Mouse (Mus musculus): ENCODE results near the gene Marveld2. TPM values are rescaled to one million over a fixed set of nuclear protein-coding genes. Genes with fewer than 3 reads are reported as not detected.
A peak's percentile ranks its signal among the peaks of the same experiment; 100 is the strongest.

Gene Marveld2
- polyA plus RNA-seq, 1 experiment: 11.4 TPM

GRCm38 (mm10) chr13:100552009-100552368, 64.8 kb downstream of the Marveld2 start:
- Histone ChIP-seq H3K4me3 (replicated peaks; ENCODE audit: extremely low read depth, low read depth, low read length) (peak overlapping the region; percentile 65), H3K4me1 (ENCODE audit: control insufficient read depth, insufficient read depth, low read length) (peaks cover 5% of the 10 kb centered on the region; the same call in 1 of the 2 replicates)
- TF ChIP-seq CTCF (IDR thresholded peaks at IDR 0.05; ENCODE audit: insufficient read depth, low read length) (no peak), POLR2A (IDR thresholded peaks at IDR 0.05; ENCODE audit: borderline replicate concordance, extremely low read depth, low read depth, low read length) (no peak)
- DNase-seq: peak; percentile 40
- WGBS: under 1% methylated on average over 35 of the region's 35 CpGs

- no peak; the same call in 1 of the 2 replicates for TF ChIP-seq POLR2A (IDR thresholded peaks at IDR 0.05; ENCODE audit: borderline replicate concordance, extremely low read depth, low read depth, low read length)
- TF ChIP-seq CTCF (IDR thresholded peaks at IDR 0.05; ENCODE audit: insufficient read depth, low read length): no peak
- WGBS: 1% methylated on average over 41 of the region's 41 CpGs
- peak; percentile 67 for DNase-seq
- H3K4me3 ChIP-seq (replicated peaks; ENCODE audit: extremely low read depth, low read depth, low read length): peak overlapping the region; percentile 65
- peaks cover 5% of the 10 kb centered on the region; the same call in 1 of the 2 replicates for H3K4me1 ChIP-seq (ENCODE audit: control insufficient read depth, insufficient read depth, low read length)
Measured at GRCm38 (mm10) chr13:100551371-100552008, 65.3 kb downstream of the Marveld2 start.

GRCm38 (mm10) chr13:100547269-100547668, 69.5 kb downstream of the Marveld2 start:
- 71% methylated on average over 5 of the region's 5 CpGs for WGBS
- no peak for TF ChIP-seq POLR2A (IDR thresholded peaks at IDR 0.05; ENCODE audit: borderline replicate concordance, extremely low read depth, low read depth, low read length)
- Histone ChIP-seq H3K4me1 (ENCODE audit: control insufficient read depth, insufficient read depth, low read length) (peaks cover 5% of the 10 kb centered on the region; the same call in 1 of the 2 replicates), H3K4me3 (replicated peaks; ENCODE audit: extremely low read depth, low read depth, low read length) (no peak overlapping the region)
- DNase-seq: no peak

Other genes starting within 250 kb of the Marveld2 start
- gene Naip1, start 164.1 kb downstream of the Marveld2 start, polyA plus RNA-seq (2012; rRNA removed): 0.12 TPM in 2 replicates
- gene Gtf2h2, start 124.4 kb downstream of the Marveld2 start, polyA plus RNA-seq (2012; rRNA removed): 16.9 and 17.2 TPM in 2 replicates
- 15.0 and 21.3 TPM in 2 replicates for gene Ocln, start 64.3 kb downstream of the Marveld2 start, polyA plus RNA-seq (2012; rRNA removed)
- 16.5 and 28.0 TPM in 2 replicates for gene Ak6, start 34.0 kb upstream of the Marveld2 start, polyA plus RNA-seq (2012; rRNA removed)
- 3.2 and 4.4 TPM in 2 replicates for gene Rad17, start 34.1 kb upstream of the Marveld2 start, polyA plus RNA-seq (2012; rRNA removed)
- 1.3 and 3.3 TPM in 2 replicates for gene Taf9, start 34.6 kb upstream of the Marveld2 start, polyA plus RNA-seq (2012; rRNA removed)
- gene Ccdc125, start 52.7 kb upstream of the Marveld2 start, polyA plus RNA-seq (2012; rRNA removed): 2.0 and 2.5 TPM in 2 replicates
- gene Cdk7, start 114.0 kb upstream of the Marveld2 start, polyA plus RNA-seq (2012; rRNA removed): 8.9 and 12.8 TPM in 2 replicates
- gene Mrps36, start 127.7 kb upstream of the Marveld2 start, polyA plus RNA-seq (2012; rRNA removed): 27.0 and 29.2 TPM in 2 replicates
- 0.18 and 0.25 TPM in 2 replicates for gene Cenph, start 158.9 kb upstream of the Marveld2 start, polyA plus RNA-seq (2012; rRNA removed)
- gene Ccnb1, start 169.6 kb upstream of the Marveld2 start, polyA plus RNA-seq (2012; rRNA removed): 0.85 and 3.2 TPM in 2 replicates
- 21.2 and 29.4 TPM in 2 replicates for gene Slc30a5, start 216.5 kb upstream of the Marveld2 start, polyA plus RNA-seq (2012; rRNA removed)